Mouse (Mus musculus) megakaryocyte-erythroid progenitor cell, adult 5 weeks (primary cell): ENCODE results near the gene Tctex1d4. TPM values are rescaled to one million over a fixed set of nuclear protein-coding genes. Genes with fewer than 3 reads are reported as not detected.

Experiments
- polyA plus RNA-seq: library from polyadenylated mRNA; stranded (reverse); fragments of >175 nt; gene quantifications from 2 replicates; pipeline ENCODE4 v1.2.3, GENCODE M21; 2012

Tctex1d4 gene
- polyA plus RNA-seq, result 0.27 and 0.87 TPM in 2 replicates

GRCm38 (mm10) chr4:117126675-117127290 lies at the start of gene Tctex1d4:
Gene Tctex1d4, plus strand, starts transcription at chr4:117126794.

GRCm38 (mm10) chr4:117095551-117096452 lies 30.8 kb upstream of the Tctex1d4 start, which contains the start of gene Ptch2:
Gene Ptch2, plus strand, starts transcription at chr4:117096075.

GRCm38 (mm10) chr4:117125348-117125909 lies 1.2 kb upstream of the Tctex1d4 start, which contains the start of gene Btbd19:
Gene Btbd19, minus strand, starts transcription at chr4:117125725.

GRCm38 (mm10) chr4:117133817-117134600 lies 7.4 kb downstream of the Tctex1d4 start, which contains the start of gene Plk3:
Gene Plk3, minus strand, starts transcription at chr4:117133963.

GRCm38 (mm10) chr4:117155792-117156355 lies 29.3 kb downstream of the Tctex1d4 start, which contains the start of gene Rps8:
Gene Rps8, minus strand, starts transcription at chr4:117156243.

Other genes starting within 250 kb of the Tctex1d4 start
- 0.01 and 0.04 TPM in 2 replicates for gene Zswim5, start 249.4 kb upstream of the Tctex1d4 start, polyA plus RNA-seq
- 40.2 and 44.6 TPM in 2 replicates for gene Urod, start 132.4 kb upstream of the Tctex1d4 start, polyA plus RNA-seq
- gene Hectd3, start 131.5 kb upstream of the Tctex1d4 start, polyA plus RNA-seq, result 22.4 and 23.6 TPM in 2 replicates
- gene Eif2b3, start 107.4 kb upstream of the Tctex1d4 start, polyA plus RNA-seq, result 4.7 and 5.1 TPM in 2 replicates
- 1.5 and 2.6 TPM in 2 replicates for gene Ptch2, start 30.7 kb upstream of the Tctex1d4 start, polyA plus RNA-seq
- 17.7 and 19.9 TPM in 2 replicates for gene Btbd19, start 1.1 kb upstream of the Tctex1d4 start, polyA plus RNA-seq
- gene Plk3, start 7.2 kb downstream of the Tctex1d4 start, polyA plus RNA-seq, result 26.2 and 33.9 TPM in 2 replicates
- 3,874 and 4,497 TPM in 2 replicates for gene Rps8, start 29.4 kb downstream of the Tctex1d4 start, polyA plus RNA-seq
- 4.0 and 4.8 TPM in 2 replicates for gene Kif2c, start 55.8 kb downstream of the Tctex1d4 start, polyA plus RNA-seq
- 2.4 and 4.3 TPM in 2 replicates for gene Tmem53, start 125.2 kb downstream of the Tctex1d4 start, polyA plus RNA-seq
- not detected in 2 replicates for gene Armh1, start 125.3 kb downstream of the Tctex1d4 start, polyA plus RNA-seq